Comparison of ENCODE assay signal across 17 mouse cellular contexts in genomic region chr7:99739276-99739675, GRCm38 (mm10). TPM values are rescaled to one million over a fixed set of nuclear protein-coding genes. Genes with fewer than 3 reads are reported as not detected.
DNase-seq lines count a peak whose midpoint lies in the region; TF ChIP-seq lines count a peak whose summit lies in the region.
"Had no signal": no experiment of that assay in that cellular context is flagged by ENCODE, and none has a peak within 500 bp of the region (broad histone marks: within the 10 kb centered on the region; RNA-seq: fewer than 3 reads in every experiment).

No protein-coding gene starts in this region.

- H3K27ac ChIP-seq in layer of hippocampus, adult 2 months = no peak overlapping the region
- H3K27ac ChIP-seq: embryonic facial prominence, embryonic 12.5 days; heart, adult 2 months; hindbrain, embryonic 15.5 days had no signal

- no peak overlapping the region for H3K4me3 ChIP-seq in layer of hippocampus, adult 2 months
- H3K4me3 ChIP-seq: embryonic facial prominence, embryonic 12.5 days; heart, adult 2 months; hindbrain, embryonic 15.5 days had no signal

- peak; percentile 37 for DNase-seq in layer of hippocampus, adult 11-12 months (ENCODE audit: low spot score)
- no peak for DNase-seq in layer of hippocampus, adult 9-10 months (ENCODE audit: low spot score)
- DNase-seq in right cerebral cortex, postnatal 10 days (ENCODE audit: low spot score in 2 of 2) = peak; percentile 30 to 45
- DNase-seq in right cerebral cortex, postnatal 4 days = no peak
- DNase-seq in layer of hippocampus, adult 2 months (ENCODE audit: low spot score in 2 of 2) = peak; percentile 18 to 51
- DNase-seq in telencephalon, adult 2 months (ENCODE audit: low read depth, low spot score) = peak; percentile 16
- DNase-seq in gastrocnemius, postnatal 36 days = no peak
- no peak for DNase-seq in adrenal gland, adult 18-20 months (ENCODE audit: low spot score in 2 of 2)
- DNase-seq: cerebellum, adult 11 months; heart, adult 2 months; kidney, adult 8-10 months; thymus, postnatal 36 days had no signal

- TF ChIP-seq CTCF in layer of hippocampus, adult 2 months (conservative IDR thresholded peaks at IDR 0.05) = 0 out of 2 replicates have a peak, but pooled peaks have one; percentile 8

- intact Hi-C loops in gastrocnemius, postnatal 36 days (cut with DNase I) = no loop called here

RNA-seq across cellular contexts. Expression of gene Olfr520, which starts 9.2 kb away (rescaled TPM):
- not detected for total RNA-seq in layer of hippocampus, adult 2 months (2021)
- total RNA-seq in gastrocnemius, postnatal 36 days (2021) = not detected
- total RNA-seq in adrenal gland, adult 18-20 months (2021) = under 1 TPM in 1 of 2 experiments, not detected in 1; 0.42 TPM
- total RNA-seq: gastrocnemius, adult 18-20 months; heart, adult 2 months; layer of hippocampus, postnatal 25 days; MEL had no signal

RNA-seq across cellular contexts. Expression of gene Olfr521, which starts 24.0 kb away (rescaled TPM):
- total RNA-seq in layer of hippocampus, adult 2 months (2021) = not detected
- not detected for total RNA-seq in gastrocnemius, postnatal 36 days (2021)
- not detected for total RNA-seq in adrenal gland, adult 18-20 months (2021)
- total RNA-seq: gastrocnemius, adult 18-20 months; heart, adult 2 months; layer of hippocampus, postnatal 25 days; MEL had no signal

RNA-seq across cellular contexts. Expression of gene Slco2b1, which starts 28.1 kb away (rescaled TPM):
- total RNA-seq in layer of hippocampus, adult 2 months (2021) = 10 to 100 TPM; 11.7 to 13.4 TPM
- total RNA-seq in gastrocnemius, postnatal 36 days (2021) = 1 to 10 TPM; 4.2 to 6.7 TPM
- 10 to 100 TPM; 21.0 to 25.3 TPM for total RNA-seq in adrenal gland, adult 18-20 months (2021)
- total RNA-seq: MEL had no signal

Comparison
In these comparisons a context has a peak if more than half of its experiments do, and no peak if none do; other contexts are left out.
1. DNase-seq: peak in layer of hippocampus, adult 11-12 months (single experiment), right cerebral cortex, postnatal 10 days (2 of 2), layer of hippocampus, adult 2 months (2 of 2) and telencephalon, adult 2 months (single experiment); none in layer of hippocampus, adult 9-10 months (single experiment), right cerebral cortex, postnatal 4 days (single experiment), gastrocnemius, postnatal 36 days (0 of 2) and adrenal gland, adult 18-20 months (0 of 2).